Mouse (Mus musculus) stomach, embryonic 16.5 days (tissue): ENCODE results near the gene Preb. TPM values are rescaled to one million over a fixed set of nuclear protein-coding genes. Genes with fewer than 3 reads are reported as not detected.
A peak's percentile ranks its signal among the peaks of the same experiment; 100 is the strongest.

Experiments
- ATAC-seq: fragments of 200-750 bp; cut with Nextera tagmentation; 2 replicates; pipeline ENCODE4 v1.8.0; 2017; ENCODE audit warnings: moderate number of reproducible peaks, moderate TSS enrichment; ENCODE audit not compliant: insufficient read depth, low FRiP score
- H3K27ac ChIP-seq: fragments of 300-500 bp; sonication (generic); 2 replicates; pipeline ENCODE4 v1.5.1; 2014; ENCODE audit warnings: low read length
- H3K27me3 ChIP-seq: fragments of 300-500 bp; sonication (generic); 2 replicates; pipeline ENCODE4 v1.6.1; 2014; ENCODE audit warnings: low read length, control low read depth, mixed read lengths; ENCODE audit not compliant: control insufficient read depth, insufficient read depth
- H3K36me3 ChIP-seq: fragments of 300-500 bp; sonication (generic); 2 replicates; pipeline ENCODE4 v1.6.1; 2014; ENCODE audit warnings: low read length; ENCODE audit not compliant: control insufficient read depth, insufficient read depth
- H3K4me1 ChIP-seq: fragments of 300-500 bp; sonication (generic); 2 replicates; pipeline ENCODE4 v1.6.1; 2014; ENCODE audit warnings: low read length, control low read depth, mixed read lengths; ENCODE audit not compliant: control insufficient read depth, insufficient read depth
- H3K4me2 ChIP-seq: fragments of 300-500 bp; sonication (generic); 2 replicates; pipeline ENCODE4 v1.6.1; 2014; ENCODE audit warnings: low read depth, low read length, mixed read lengths
- H3K4me3 ChIP-seq: fragments of 300-500 bp; sonication (generic); replicated peaks from 2 replicates; pipeline ENCODE4 v1.5.1; 2014; ENCODE audit warnings: mild to moderate bottlenecking, low read length
- H3K9ac ChIP-seq: fragments of 300-500 bp; sonication (generic); 2 replicates; pipeline ENCODE4 v1.6.1; 2014; ENCODE audit warnings: low read length
- H3K9me3 ChIP-seq: fragments of 300-500 bp; sonication (generic); replicated peaks from 2 replicates; pipeline ENCODE4 v1.6.1; 2016; ENCODE audit warnings: low read length, control low read depth; ENCODE audit not compliant: control insufficient read depth
- WGBS: fragments of 180-500 bp; shearing (Covaris S2); extraction: QIAGEN DNeasy Blood & Tissue Kit; methylation state at CpG from one replicate; pipeline ENCODE4 v1.1.7; 2014; 5-methylcytosine and 5-hydroxymethylcytosine counted together
- polyA plus RNA-seq: library from polyadenylated mRNA; unstranded; fragments of >200 nt; fragmentation: Nextera tagmentation; extraction: Ambion mirVana; gene quantifications from 2 replicates; pipeline ENCODE4 v1.2.1, GENCODE M21; 2015

Gene Preb
- polyA plus RNA-seq, 1 experiment from 2014 or later: 154 TPM

GRCm38 (mm10) chr5:30992980-30993676, 33.0 kb upstream of the Preb start:
- H3K4me3 ChIP-seq: no peak overlapping the region
- WGBS: 69% methylated on average over 5 of the region's 5 CpGs
- no peak overlapping the region for H3K27ac ChIP-seq
- no peaks in the 10 kb centered on the region for H3K27me3 ChIP-seq
- no peak overlapping the region for H3K4me2 ChIP-seq
- ATAC-seq: no peak
- no peaks in the 10 kb centered on the region for H3K9me3 ChIP-seq
- no peaks in the 10 kb centered on the region for H3K4me1 ChIP-seq
- H3K36me3 ChIP-seq: no peaks in the 10 kb centered on the region
- H3K9ac ChIP-seq: no peak overlapping the region

- ATAC-seq: no peak
- no peak overlapping the region for H3K4me2 ChIP-seq
- no peaks in the 10 kb centered on the region for H3K9me3 ChIP-seq
- no peaks in the 10 kb centered on the region for H3K27me3 ChIP-seq
- H3K36me3 ChIP-seq: no peaks in the 10 kb centered on the region
- no peak overlapping the region for H3K4me3 ChIP-seq
- no peak overlapping the region for H3K27ac ChIP-seq
- H3K9ac ChIP-seq: no peak overlapping the region
- WGBS: 21% methylated on average over 2 of the region's 2 CpGs
- no peaks in the 10 kb centered on the region for H3K4me1 ChIP-seq
Measured at GRCm38 (mm10) chr5:30982357-30982756, 22.2 kb upstream of the Preb start.

GRCm38 (mm10) chr5:30974870-30975656, 14.9 kb upstream of the Preb start:
- Histone ChIP-seq H3K4me1 (peaks cover 7% of the 10 kb centered on the region; the same call in 1 of the 2 replicates), H3K9me3 (no peaks in the 10 kb centered on the region), H3K4me3 (no peak overlapping the region), H3K4me2 (no peak overlapping the region), H3K9ac (0 out of 2 replicates have a peak overlapping the region, but pooled peaks have one; percentile 5), H3K27me3 (no peaks in the 10 kb centered on the region), H3K36me3 (no peaks in the 10 kb centered on the region), H3K27ac (peak overlapping the region; percentile 24; the same call in 1 of the 2 replicates)
- ATAC-seq: peak; percentile 84
- WGBS: 51% methylated on average over 9 of the region's 9 CpGs

GRCm38 (mm10) chr5:30969440-30969839, 9.3 kb upstream of the Preb start:
- 53% methylated on average over 2 of the region's 2 CpGs for WGBS
- Histone ChIP-seq H3K4me2 (no peak overlapping the region), H3K9ac (no peak overlapping the region), H3K27ac (no peak overlapping the region), H3K4me1 (no peaks in the 10 kb centered on the region), H3K36me3 (no peaks in the 10 kb centered on the region), H3K4me3 (no peak overlapping the region), H3K9me3 (no peaks in the 10 kb centered on the region), H3K27me3 (no peaks in the 10 kb centered on the region)
- ATAC-seq: peak; percentile 80; the same call in 1 of the 2 replicates

GRCm38 (mm10) chr5:30968416-30968815, 8.3 kb upstream of the Preb start, which contains the start of gene Tcf23:
Gene Tcf23, plus strand, starts transcription at chr5:30968662.
- WGBS: 59% methylated on average over 8 of the region's 8 CpGs
- H3K9ac ChIP-seq: no peak within 1 kb of the TSS
- no peaks in the 10 kb centered on the region for H3K27me3 ChIP-seq
- H3K4me3 ChIP-seq: no peak within 1 kb of the TSS
- peak; percentile 58 for ATAC-seq
- H3K27ac ChIP-seq: no peak within 1 kb of the TSS
- H3K9me3 ChIP-seq: no peaks in the 10 kb centered on the region
- no peaks in the 10 kb centered on the region for H3K36me3 ChIP-seq
- H3K4me1 ChIP-seq: no peaks in the 10 kb centered on the region
- H3K4me2 ChIP-seq: no peak within 1 kb of the TSS

GRCm38 (mm10) chr5:30966189-30966588, 6.0 kb upstream of the Preb start:
- no peaks in the 10 kb centered on the region for H3K36me3 ChIP-seq
- WGBS: 79% methylated on average over 4 of the region's 4 CpGs
- no peak overlapping the region for H3K9ac ChIP-seq
- no peak overlapping the region for H3K27ac ChIP-seq
- H3K9me3 ChIP-seq: no peaks in the 10 kb centered on the region
- no peaks in the 10 kb centered on the region for H3K27me3 ChIP-seq
- no peaks in the 10 kb centered on the region for H3K4me1 ChIP-seq
- no peak for ATAC-seq
- H3K4me2 ChIP-seq: no peak overlapping the region
- no peak overlapping the region for H3K4me3 ChIP-seq

- Histone ChIP-seq H3K4me3 (no peak overlapping the region), H3K9ac (no peak overlapping the region), H3K4me2 (no peak overlapping the region), H3K9me3 (no peaks in the 10 kb centered on the region), H3K27me3 (no peaks in the 10 kb centered on the region), H3K36me3 (no peaks in the 10 kb centered on the region), H3K27ac (no peak overlapping the region), H3K4me1 (peaks cover 4% of the 10 kb centered on the region)
- ATAC-seq: no peak
- 79% methylated on average over 3 of the region's 3 CpGs for WGBS
Measured at GRCm38 (mm10) chr5:30963916-30964315, 3.8 kb upstream of the Preb start.

- Histone ChIP-seq H3K9ac (no peak overlapping the region), H3K27me3 (no peaks in the 10 kb centered on the region), H3K4me2 (no peak overlapping the region), H3K9me3 (no peaks in the 10 kb centered on the region), H3K4me3 (no peak overlapping the region), H3K27ac (no peak overlapping the region), H3K4me1 (peaks cover 19% of the 10 kb centered on the region), H3K36me3 (peaks cover 10% of the 10 kb centered on the region; the same call in 1 of the 2 replicates)
- ATAC-seq: no peak
- 65% methylated on average over 10 of the region's 10 CpGs for WGBS
Measured at GRCm38 (mm10) chr5:30961545-30962505, 1.7 kb upstream of the Preb start.
